Mouse (Mus musculus): ENCODE data around the gene Nup133. TPM values are rescaled to one million over a fixed set of nuclear protein-coding genes. Genes with fewer than 3 reads are reported as not detected.

The Nup133 gene
- polyA plus RNA-seq, 1 experiment from 2014 or later, result 26.4 TPM

DNA sequence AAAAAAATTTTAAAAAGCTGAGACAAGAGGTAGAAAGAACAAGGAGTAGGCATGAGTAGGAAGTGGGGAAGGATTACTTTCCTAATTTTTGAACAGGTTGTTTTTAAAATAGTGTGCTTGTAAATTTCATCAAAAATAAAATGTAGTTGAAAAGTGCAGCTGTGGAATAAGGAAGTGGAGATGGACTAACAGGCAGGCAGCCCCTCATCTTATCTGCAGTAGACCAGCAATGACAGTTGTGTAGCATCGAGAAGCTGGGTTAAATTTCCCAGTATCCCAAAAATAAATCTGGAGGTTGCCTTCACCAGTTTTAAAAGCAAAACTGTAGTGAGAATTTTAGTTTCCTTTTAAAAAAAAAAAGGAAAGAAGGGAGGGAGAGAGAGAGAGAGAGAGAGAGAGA lies 94.8 kb downstream of the Nup133 start:
- H3K27ac ChIP-seq (ENCODE audit: low read length), result no peak overlapping the region

DNA sequence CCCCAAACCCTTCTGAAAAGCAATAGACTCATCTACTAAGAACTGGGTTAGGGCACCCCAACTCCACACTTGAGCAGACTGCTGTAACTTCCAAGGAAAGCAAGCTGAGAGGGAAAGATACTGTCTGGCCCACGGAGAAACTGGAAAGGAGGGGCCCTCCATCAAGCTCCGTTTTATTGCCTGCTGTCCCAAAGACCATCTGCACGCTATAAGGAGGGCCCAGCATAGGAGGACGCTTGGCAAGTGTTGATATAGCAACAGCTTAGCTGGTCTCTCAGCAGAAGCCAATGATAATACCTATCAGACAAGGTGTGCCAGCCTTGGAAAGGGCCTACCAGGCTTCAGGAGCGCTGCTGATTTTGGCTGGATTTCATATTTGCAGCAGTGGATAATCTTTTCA lies 97.5 kb downstream of the Nup133 start:
- WGBS, result 42% methylated on average over 5 of the region's 5 CpGs
- H3K27me3 ChIP-seq (replicated peaks; ENCODE audit: control insufficient read depth, insufficient read depth, low read length), result no peaks in the 10 kb centered on the region
- H3K27ac ChIP-seq (ENCODE audit: low read length), result no peak overlapping the region
- no peak for ATAC-seq
- no peaks in the 10 kb centered on the region for H3K36me3 ChIP-seq (ENCODE audit: control insufficient read depth, insufficient read depth, low read length)
- H3K4me2 ChIP-seq (ENCODE audit: low read depth, low read length), result no peak overlapping the region
- no peaks in the 10 kb centered on the region for H3K4me1 ChIP-seq (ENCODE audit: control insufficient read depth, insufficient read depth, low read length)
- no peaks in the 10 kb centered on the region for H3K9me3 ChIP-seq (ENCODE audit: control insufficient read depth, low read length)
- H3K4me3 ChIP-seq (ENCODE audit: low read length), result no peak overlapping the region
- H3K9ac ChIP-seq (ENCODE audit: low read depth, low read length), result no peak overlapping the region

More for the DNA sequence above, 94.8 kb downstream of the Nup133 start:
- H3K9ac ChIP-seq (ENCODE audit: low read depth, low read length), result no peak overlapping the region
- H3K27me3 ChIP-seq (replicated peaks; ENCODE audit: control insufficient read depth, insufficient read depth, low read length), result no peaks in the 10 kb centered on the region
- WGBS, result 92% methylated on average over 1 of the region's 1 CpGs
- no peaks in the 10 kb centered on the region for H3K36me3 ChIP-seq (ENCODE audit: control insufficient read depth, insufficient read depth, low read length)
- H3K4me2 ChIP-seq (ENCODE audit: low read depth, low read length), result no peak overlapping the region
- no peaks in the 10 kb centered on the region for H3K9me3 ChIP-seq (ENCODE audit: control insufficient read depth, low read length)
- peaks cover 10% of the 10 kb centered on the region for H3K4me1 ChIP-seq (ENCODE audit: control insufficient read depth, insufficient read depth, low read length)
- ATAC-seq, result no peak
- no peak overlapping the region for H3K4me3 ChIP-seq (ENCODE audit: low read length)

DNA sequence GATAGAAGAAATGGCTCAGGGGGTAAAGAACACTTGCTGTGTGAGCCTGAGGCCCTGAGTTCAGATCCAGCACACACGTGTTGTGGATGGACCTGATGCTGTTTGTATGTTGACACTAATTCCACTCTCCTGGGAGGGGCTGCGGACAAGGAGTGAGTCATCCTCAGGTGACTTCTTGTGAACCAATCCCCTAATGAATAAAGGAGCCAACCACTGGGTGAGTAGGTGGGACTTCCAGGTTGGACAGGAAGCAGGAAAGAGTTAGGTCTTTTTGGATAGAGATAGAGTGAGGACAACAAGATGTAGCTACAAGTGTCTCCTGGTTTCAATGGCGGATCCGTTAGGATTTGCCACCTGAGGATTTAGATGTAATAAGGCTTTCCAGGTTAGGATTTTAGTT lies 99.7 kb downstream of the Nup133 start:
- Histone ChIP-seq H3K9me3 (ENCODE audit: control insufficient read depth, low read length) (no peaks in the 10 kb centered on the region), H3K36me3 (ENCODE audit: control insufficient read depth, insufficient read depth, low read length) (no peaks in the 10 kb centered on the region), H3K9ac (ENCODE audit: low read depth, low read length) (no peak overlapping the region), H3K4me3 (ENCODE audit: low read length) (no peak overlapping the region), H3K4me1 (ENCODE audit: control insufficient read depth, insufficient read depth, low read length) (no peaks in the 10 kb centered on the region), H3K27ac (ENCODE audit: low read length) (no peak overlapping the region), H3K27me3 (replicated peaks; ENCODE audit: control insufficient read depth, insufficient read depth, low read length) (no peaks in the 10 kb centered on the region), H3K4me2 (ENCODE audit: low read depth, low read length) (no peak overlapping the region)
- no peak for ATAC-seq
- WGBS, result 83% methylated on average over 4 of the region's 4 CpGs

DNA sequence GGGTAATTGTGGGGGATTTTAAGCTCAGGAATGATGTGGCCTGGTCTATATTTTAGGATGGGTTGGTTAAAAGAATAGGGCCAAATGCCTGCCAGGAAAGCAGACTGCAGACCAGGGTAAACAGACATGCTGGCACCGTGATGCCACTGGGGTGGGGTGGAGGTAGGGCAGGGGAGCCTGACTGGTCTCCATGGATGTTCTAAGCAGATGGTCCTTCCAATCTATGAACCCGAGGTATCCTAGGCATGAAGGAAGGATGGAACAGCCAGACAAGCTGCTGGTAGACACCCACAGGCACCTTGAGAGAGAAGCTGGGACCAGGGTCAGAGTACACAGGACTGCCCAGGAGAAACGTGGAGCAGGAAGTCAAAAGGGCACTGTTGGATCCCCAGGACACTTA lies 101.5 kb downstream of the Nup133 start:
- Histone ChIP-seq H3K4me1 (ENCODE audit: control insufficient read depth, insufficient read depth, low read length) (no peaks in the 10 kb centered on the region), H3K36me3 (ENCODE audit: control insufficient read depth, insufficient read depth, low read length) (no peaks in the 10 kb centered on the region), H3K4me2 (ENCODE audit: low read depth, low read length) (no peak overlapping the region), H3K27me3 (replicated peaks; ENCODE audit: control insufficient read depth, insufficient read depth, low read length) (no peaks in the 10 kb centered on the region), H3K27ac (ENCODE audit: low read length) (no peak overlapping the region), H3K9me3 (ENCODE audit: control insufficient read depth, low read length) (no peaks in the 10 kb centered on the region), H3K4me3 (ENCODE audit: low read length) (no peak overlapping the region), H3K9ac (ENCODE audit: low read depth, low read length) (no peak overlapping the region)
- ATAC-seq, result no peak
- WGBS, result 46% methylated on average over 3 of the region's 3 CpGs

Other genes starting within 250 kb of the Nup133 start
- 66.9 and 71.9 TPM in 2 replicates for gene Rab4a, start 143.3 kb downstream of the Nup133 start, polyA plus RNA-seq (2015; fragmentation: Nextera tagmentation; extraction: Ambion mirVana)
- 2.3 and 2.7 TPM in 2 replicates for gene Ccsap, start 89.1 kb downstream of the Nup133 start, polyA plus RNA-seq (2015; fragmentation: Nextera tagmentation; extraction: Ambion mirVana)
- 11.1 and 14.3 TPM in 2 replicates for gene Acta1, start 54.5 kb downstream of the Nup133 start, polyA plus RNA-seq (2015; fragmentation: Nextera tagmentation; extraction: Ambion mirVana)
- gene Abcb10, start 33.9 kb upstream of the Nup133 start, polyA plus RNA-seq (2015; fragmentation: Nextera tagmentation; extraction: Ambion mirVana), result 18.7 and 19.7 TPM in 2 replicates
- 27.8 and 32.7 TPM in 2 replicates for gene Taf5l, start 72.1 kb upstream of the Nup133 start, polyA plus RNA-seq (2015; fragmentation: Nextera tagmentation; extraction: Ambion mirVana)
- gene Urb2, start 72.2 kb upstream of the Nup133 start, polyA plus RNA-seq (2015; fragmentation: Nextera tagmentation; extraction: Ambion mirVana), result 3.9 TPM in 2 replicates